Mouse (Mus musculus): ENCODE results near the gene Dlx5. TPM values are rescaled to one million over a fixed set of nuclear protein-coding genes. Genes with fewer than 3 reads are reported as not detected.
A peak's percentile ranks its signal among the peaks of the same experiment; 100 is the strongest.

The Dlx5 gene
- polyA plus RNA-seq, 1 experiment: not detected

DNA sequence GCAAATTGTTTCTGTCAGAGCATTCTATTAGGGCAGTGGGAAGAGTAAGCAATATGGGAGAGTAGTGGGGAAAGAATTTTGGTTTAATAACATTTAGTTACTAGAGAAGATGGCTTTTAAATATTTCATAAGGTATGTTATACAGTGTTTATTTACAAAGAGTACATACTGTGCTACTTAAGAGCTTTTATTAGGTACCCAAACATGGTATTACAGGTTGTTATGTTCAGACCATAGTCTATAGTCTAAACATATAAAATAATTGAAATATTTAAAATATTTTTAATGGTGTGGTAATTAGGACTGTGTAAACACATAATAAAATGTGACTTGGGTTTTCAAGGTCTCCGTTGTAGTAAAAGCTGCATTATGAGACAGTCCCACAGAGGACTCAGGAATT is 32.4 kb upstream of the Dlx5 start:
- Histone ChIP-seq H3K4me3 (ENCODE audit: insufficient read depth, low read depth, low read length) (no peak overlapping the region), H3K27ac (ENCODE audit: insufficient read depth, low read depth, low read length) (no peak overlapping the region), H3K36me3 (ENCODE audit: control insufficient read depth, insufficient read depth, low read length) (no peaks in the 10 kb centered on the region), H3K27me3 (replicated peaks; ENCODE audit: control insufficient read depth, insufficient read depth, low read length) (no peaks in the 10 kb centered on the region), H3K4me1 (ENCODE audit: control insufficient read depth, insufficient read depth, low read length) (no peaks in the 10 kb centered on the region)
- DNase-seq: no peak
- 66% methylated on average over 1 of the region's 1 CpGs for WGBS
- no peak for TF ChIP-seq POLR2A (IDR thresholded peaks at IDR 0.05; ENCODE audit: low read depth, low read length)
- no peak for TF ChIP-seq CTCF (conservative IDR thresholded peaks at IDR 0.05; ENCODE audit: insufficient read depth, insufficient read length, low read depth, low read length)

DNA sequence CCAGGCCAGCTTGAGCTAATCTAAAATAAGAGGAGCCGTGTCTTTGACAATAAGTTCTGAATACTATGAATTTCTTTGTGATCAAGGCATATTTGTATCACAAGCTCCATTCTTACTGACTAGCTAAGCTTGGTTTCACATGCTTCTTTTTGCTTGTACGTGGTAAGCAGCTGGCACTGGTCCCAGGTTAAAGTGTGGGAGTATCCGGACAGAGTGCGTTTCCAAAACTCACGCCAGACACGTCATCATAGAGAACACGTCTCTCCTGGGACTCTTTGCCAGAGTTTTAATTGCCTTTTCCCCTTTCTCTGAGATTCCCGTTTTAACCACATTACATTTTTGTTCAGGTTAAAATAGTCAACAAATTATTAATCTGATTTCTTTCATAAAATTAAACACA is 27.7 kb upstream of the Dlx5 start:
- TF ChIP-seq CTCF (conservative IDR thresholded peaks at IDR 0.05; ENCODE audit: insufficient read depth, insufficient read length, low read depth, low read length): no peak
- no peak for TF ChIP-seq POLR2A (IDR thresholded peaks at IDR 0.05; ENCODE audit: low read depth, low read length)
- H3K27ac ChIP-seq (ENCODE audit: insufficient read depth, low read depth, low read length): no peak overlapping the region
- WGBS: 38% methylated on average over 8 of the region's 8 CpGs
- H3K36me3 ChIP-seq (ENCODE audit: control insufficient read depth, insufficient read depth, low read length): no peaks in the 10 kb centered on the region
- H3K4me3 ChIP-seq (ENCODE audit: insufficient read depth, low read depth, low read length): no peak overlapping the region
- no peaks in the 10 kb centered on the region for H3K27me3 ChIP-seq (replicated peaks; ENCODE audit: control insufficient read depth, insufficient read depth, low read length)
- no peaks in the 10 kb centered on the region for H3K4me1 ChIP-seq (ENCODE audit: control insufficient read depth, insufficient read depth, low read length)
- DNase-seq: peak; percentile 63

DNA sequence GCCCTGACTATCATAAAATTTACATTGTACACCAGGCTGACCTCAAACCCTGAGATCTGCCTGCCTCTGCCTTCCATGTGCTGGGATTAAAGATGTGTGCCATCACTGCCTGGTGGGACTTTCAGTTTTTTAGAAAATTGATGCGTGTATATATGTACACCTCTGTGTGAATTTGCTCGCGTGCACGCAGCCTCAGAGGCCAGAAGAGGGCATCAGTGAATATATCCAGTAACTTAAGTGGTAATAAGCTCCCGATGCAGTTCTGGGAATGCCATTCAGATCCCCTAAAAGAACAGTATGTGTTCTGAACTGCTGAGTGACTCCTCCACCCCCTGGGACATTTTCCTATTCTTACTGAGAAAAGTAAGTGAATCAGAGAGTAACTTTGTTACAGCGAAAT is 8.2 kb upstream of the Dlx5 start:
- Histone ChIP-seq H3K36me3 (ENCODE audit: control insufficient read depth, insufficient read depth, low read length) (no peaks in the 10 kb centered on the region), H3K27ac (ENCODE audit: insufficient read depth, low read depth, low read length) (no peak overlapping the region), H3K4me1 (ENCODE audit: control insufficient read depth, insufficient read depth, low read length) (no peaks in the 10 kb centered on the region), H3K27me3 (replicated peaks; ENCODE audit: control insufficient read depth, insufficient read depth, low read length) (no peaks in the 10 kb centered on the region; the same call in 1 of the 2 replicates), H3K4me3 (ENCODE audit: insufficient read depth, low read depth, low read length) (no peak overlapping the region)
- 61% methylated on average over 6 of the region's 6 CpGs for WGBS
- DNase-seq: no peak
- TF ChIP-seq POLR2A (IDR thresholded peaks at IDR 0.05; ENCODE audit: low read depth, low read length) (no peak), CTCF (conservative IDR thresholded peaks at IDR 0.05; ENCODE audit: insufficient read depth, insufficient read length, low read depth, low read length) (no peak)

GRCm38 (mm10) chr6:6886225-6886624 is 4.3 kb upstream of the Dlx5 start:
- WGBS: 86% methylated on average over 3 of the region's 3 CpGs
- TF ChIP-seq CTCF (conservative IDR thresholded peaks at IDR 0.05; ENCODE audit: insufficient read depth, insufficient read length, low read depth, low read length) (no peak), POLR2A (IDR thresholded peaks at IDR 0.05; ENCODE audit: low read depth, low read length) (no peak)
- Histone ChIP-seq H3K36me3 (ENCODE audit: control insufficient read depth, insufficient read depth, low read length) (no peaks in the 10 kb centered on the region), H3K4me3 (ENCODE audit: insufficient read depth, low read depth, low read length) (no peak overlapping the region), H3K27me3 (replicated peaks; ENCODE audit: control insufficient read depth, insufficient read depth, low read length) (peaks cover 3% of the 10 kb centered on the region; the same call in 1 of the 2 replicates), H3K27ac (ENCODE audit: insufficient read depth, low read depth, low read length) (no peak overlapping the region), H3K4me1 (ENCODE audit: control insufficient read depth, insufficient read depth, low read length) (no peaks in the 10 kb centered on the region)
- no peak for DNase-seq

- no peak for DNase-seq
- H3K4me3 ChIP-seq (ENCODE audit: insufficient read depth, low read depth, low read length): no peak overlapping the region
- WGBS: 13% methylated on average over 12 of the region's 12 CpGs
These were observed 3.0 kb upstream of the Dlx5 start for GRCm38 (mm10) chr6:6884897-6885296.

DNA sequence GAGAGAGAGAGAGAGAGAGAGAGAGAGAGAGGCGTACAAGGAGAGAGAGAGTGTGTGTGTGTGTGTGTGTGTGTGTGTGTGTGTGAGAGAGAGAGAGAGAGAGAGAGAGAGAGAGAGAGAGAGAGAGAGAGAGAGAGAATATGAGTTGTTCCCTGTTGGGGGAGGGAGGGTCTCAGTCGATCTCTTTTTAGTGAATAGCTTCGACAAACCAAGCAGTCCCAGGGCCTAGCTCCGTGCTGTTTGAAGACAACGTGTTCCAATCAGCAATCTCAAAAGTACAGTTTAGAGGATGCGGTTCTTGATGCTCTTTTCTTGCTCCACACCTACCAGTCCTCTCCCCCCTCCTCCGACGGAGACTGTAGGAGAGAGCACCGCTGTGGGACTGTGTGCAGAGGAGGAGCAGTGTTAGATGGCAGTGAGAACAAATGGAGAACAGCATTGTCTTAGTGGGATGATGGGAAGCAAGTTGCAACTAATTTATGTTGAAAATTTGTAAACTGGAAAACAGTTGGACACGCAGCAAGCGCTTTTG is 447 bp upstream of the Dlx5 start:
- Histone ChIP-seq H3K27ac (ENCODE audit: insufficient read depth, low read depth, low read length) (no peak overlapping the region), H3K4me1 (ENCODE audit: control insufficient read depth, insufficient read depth, low read length) (no peaks in the 10 kb centered on the region), H3K36me3 (ENCODE audit: control insufficient read depth, insufficient read depth, low read length) (no peaks in the 10 kb centered on the region), H3K4me3 (ENCODE audit: insufficient read depth, low read depth, low read length) (no peak overlapping the region), H3K27me3 (replicated peaks; ENCODE audit: control insufficient read depth, insufficient read depth, low read length) (peaks cover 13% of the 10 kb centered on the region; the same call in 1 of the 2 replicates)
- DNase-seq: no peak
- TF ChIP-seq CTCF (conservative IDR thresholded peaks at IDR 0.05; ENCODE audit: insufficient read depth, insufficient read length, low read depth, low read length): no peak
- no peak for TF ChIP-seq POLR2A (IDR thresholded peaks at IDR 0.05; ENCODE audit: low read depth, low read length)
- WGBS: 12% methylated on average over 10 of the region's 11 CpGs

More at GRCm38 (mm10) chr6:6884897-6885296, 3.0 kb upstream of the Dlx5 start:
- Histone ChIP-seq H3K36me3 (ENCODE audit: control insufficient read depth, insufficient read depth, low read length) (no peaks in the 10 kb centered on the region), H3K4me1 (ENCODE audit: control insufficient read depth, insufficient read depth, low read length) (no peaks in the 10 kb centered on the region), H3K27me3 (replicated peaks; ENCODE audit: control insufficient read depth, insufficient read depth, low read length) (peaks cover 5% of the 10 kb centered on the region; the same call in 1 of the 2 replicates), H3K27ac (ENCODE audit: insufficient read depth, low read depth, low read length) (no peak overlapping the region)
- no peak for TF ChIP-seq POLR2A (IDR thresholded peaks at IDR 0.05; ENCODE audit: low read depth, low read length)
- TF ChIP-seq CTCF (conservative IDR thresholded peaks at IDR 0.05; ENCODE audit: insufficient read depth, insufficient read length, low read depth, low read length): peak; percentile 76

DNA sequence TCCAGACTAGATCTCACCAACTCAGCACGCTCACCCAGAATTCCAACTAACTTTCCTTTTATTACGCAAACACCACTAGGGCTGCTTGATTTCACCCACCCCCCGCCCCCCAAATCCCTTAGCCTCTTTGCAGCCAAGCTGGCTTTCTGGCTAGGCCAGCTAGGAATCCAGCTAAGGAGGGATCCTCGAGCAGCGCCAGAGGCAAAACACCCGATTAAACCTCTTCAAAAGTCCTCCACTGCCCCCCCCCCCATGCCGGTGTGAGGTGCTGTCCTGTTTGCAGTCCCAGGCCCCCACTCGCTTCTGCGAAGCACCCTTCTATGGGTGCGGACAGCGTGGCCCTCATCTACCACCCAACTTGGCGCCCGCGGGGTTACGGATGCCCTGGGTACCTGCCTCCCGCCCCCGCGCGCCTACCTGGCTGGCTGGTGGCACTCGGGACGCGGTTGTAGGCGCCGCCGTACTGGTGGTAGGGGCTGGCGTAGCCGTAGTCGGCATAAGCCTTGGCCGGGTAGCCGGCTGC is 709 bp downstream of the Dlx5 start:
- Histone ChIP-seq H3K4me1 (ENCODE audit: control insufficient read depth, insufficient read depth, low read length) (no peaks in the 10 kb centered on the region), H3K27me3 (replicated peaks; ENCODE audit: control insufficient read depth, insufficient read depth, low read length) (peaks cover 13% of the 10 kb centered on the region; the same call in 1 of the 2 replicates), H3K27ac (ENCODE audit: insufficient read depth, low read depth, low read length) (no peak overlapping the region), H3K36me3 (ENCODE audit: control insufficient read depth, insufficient read depth, low read length) (no peaks in the 10 kb centered on the region), H3K4me3 (ENCODE audit: insufficient read depth, low read depth, low read length) (no peak overlapping the region)
- WGBS: 2% methylated on average over 30 of the region's 30 CpGs
- no peak for TF ChIP-seq POLR2A (IDR thresholded peaks at IDR 0.05; ENCODE audit: low read depth, low read length)
- TF ChIP-seq CTCF (conservative IDR thresholded peaks at IDR 0.05; ENCODE audit: insufficient read depth, insufficient read length, low read depth, low read length): no peak
- no peak for DNase-seq

Data from kidney, adult 2 months (tissue).